Mouse (Mus musculus) liver, postnatal 0 days (tissue): ENCODE measurements around the gene Snapin.

Experiments used
- CTCF ChIP-seq: sonication (generic); IDR thresholded peaks from 2 replicates; pipeline ENCODE4 v1.5.1; 2016; ENCODE audit warnings: antibody characterized with exemption, low read depth
- EP300 ChIP-seq: IDR thresholded peaks from 2 replicates; pipeline ENCODE4 v1.6.1; 2016; ENCODE audit warnings: antibody characterized with exemption, low read depth, mild to moderate bottlenecking

DNA sequence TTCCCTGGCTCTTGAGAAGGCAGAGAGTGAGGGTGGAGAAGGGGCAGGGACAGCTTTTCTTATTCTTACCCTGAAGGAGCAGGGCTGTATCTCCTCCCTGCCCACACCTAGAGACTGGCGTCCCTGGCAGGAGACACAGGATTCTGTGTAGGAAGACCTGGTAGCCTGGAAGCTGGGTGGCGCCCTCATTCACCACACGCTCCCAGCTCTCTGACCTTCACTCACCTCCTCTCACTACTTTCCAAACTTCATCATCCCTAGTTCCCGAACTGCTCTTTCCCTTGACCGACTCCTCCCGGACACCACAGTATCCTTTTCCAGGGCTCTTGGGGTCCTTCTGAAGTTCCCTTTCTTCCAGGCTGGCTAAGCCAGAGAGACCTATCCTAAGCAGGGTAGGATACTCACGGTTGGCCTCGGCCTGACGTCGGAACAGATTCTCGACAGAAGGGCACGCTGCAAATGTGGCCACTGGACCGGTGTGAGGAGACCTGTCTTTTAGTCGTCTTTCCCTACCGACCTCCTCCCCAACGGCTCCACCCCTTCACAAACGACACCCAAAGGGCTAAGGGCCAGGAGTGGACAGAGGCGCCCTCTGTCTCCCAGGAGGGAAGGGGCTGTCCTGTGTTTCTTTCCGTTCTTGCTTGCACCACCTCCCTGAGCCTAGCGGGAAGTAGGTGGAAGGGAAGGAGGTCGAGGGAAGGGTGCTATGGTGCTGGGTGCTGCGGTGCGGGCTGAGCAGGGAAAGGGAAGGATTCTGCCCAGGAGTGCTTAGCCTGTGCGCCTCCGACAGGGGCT is 23.2 kb upstream of the Snapin start, which contains the start of the genes S100a1 and S100a13:
- TF ChIP-seq CTCF (peak; percentile 66), EP300 (no peak)
